Mouse (Mus musculus) testis, adult 2 months (tissue): Measurements from ENCODE around the gene Rap1gap2. TPM values are rescaled to one million over a fixed set of nuclear protein-coding genes. Genes with fewer than 3 reads are reported as not detected.

ENCODE experiments used
- H3K27ac ChIP-seq: fragments of 200-500 bp; 2 replicates; pipeline ENCODE4 v1.5.1; 2012; ENCODE audit warnings: low read depth, low read length; ENCODE audit not compliant: control insufficient read depth, insufficient read depth
- H3K27me3 ChIP-seq: fragments of 200-500 bp; 2 replicates; pipeline ENCODE4 v1.6.1; 2012; ENCODE audit warnings: mild to moderate bottlenecking, low read length, moderate library complexity; ENCODE audit not compliant: control insufficient read depth, insufficient read depth
- H3K36me3 ChIP-seq: fragments of 200-500 bp; 2 replicates; pipeline ENCODE4 v1.6.1; 2012; ENCODE audit warnings: mild to moderate bottlenecking, low read length; ENCODE audit not compliant: control insufficient read depth, insufficient read depth
- H3K4me1 ChIP-seq: fragments of 200-500 bp; 2 replicates; pipeline ENCODE4 v1.6.1; 2012; ENCODE audit warnings: low read length; ENCODE audit not compliant: control insufficient read depth, insufficient read depth
- H3K4me3 ChIP-seq: fragments of 200-500 bp; 2 replicates; pipeline ENCODE4 v1.5.1; 2012; ENCODE audit warnings: low read depth, mild to moderate bottlenecking, low read length, moderate library complexity, mixed read lengths; ENCODE audit not compliant: control insufficient read depth
- CTCF ChIP-seq: fragments of 200-500 bp; IDR thresholded peaks from 2 replicates; pipeline ENCODE4 v1.5.1; 2012; ENCODE audit warnings: low read depth, mild to moderate bottlenecking, inconsistent platforms, low read length, moderate library complexity; ENCODE audit not compliant: control insufficient read depth, insufficient read depth, insufficient replicate concordance
- POLR2A ChIP-seq: fragments of 200-500 bp; IDR thresholded peaks from 2 replicates; pipeline ENCODE4 v1.6.1; 2012; ENCODE audit warnings: low read depth, mild to moderate bottlenecking, inconsistent platforms, low read length, moderate library complexity; ENCODE audit not compliant: control insufficient read depth
- polyA plus RNA-seq: library from polyadenylated mRNA; depleted of rRNA; stranded (reverse); fragments of >200 nt; gene quantifications from 2 replicates; pipeline ENCODE4 v1.2.3, GENCODE M21; 2012

Rap1gap2 gene
- polyA plus RNA-seq, 1 experiment = 3.4 TPM

DNA sequence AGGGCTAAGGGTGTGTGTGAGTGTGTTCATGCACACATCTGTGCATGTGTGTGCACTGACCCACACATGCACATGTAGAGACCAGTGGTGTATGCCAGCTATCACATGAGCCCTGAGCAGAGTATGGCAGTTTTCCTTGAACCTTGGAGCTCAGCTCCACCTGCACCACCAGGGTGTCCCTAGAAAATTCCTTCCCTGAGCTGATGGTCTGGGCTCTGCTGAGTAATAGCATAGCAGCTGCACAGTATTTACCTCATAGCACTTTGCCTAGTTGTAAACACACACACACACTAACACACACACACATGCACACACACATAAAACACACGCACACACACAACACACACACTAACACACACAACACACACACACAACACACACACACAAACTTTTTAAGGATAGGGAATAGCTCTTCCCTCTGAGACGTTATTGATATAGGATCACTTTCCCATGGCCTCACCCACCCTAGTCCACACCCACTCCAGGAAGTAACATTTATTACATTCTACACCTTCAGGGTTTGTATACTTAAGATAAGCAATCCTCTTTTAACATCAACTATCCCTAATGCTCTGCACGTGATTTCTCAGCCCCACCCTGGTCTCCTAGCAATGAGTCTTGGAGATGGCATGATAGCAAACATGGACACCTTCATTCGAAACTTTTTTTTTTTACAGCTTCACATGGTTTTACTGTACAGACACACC, 13.3 kb downstream of the Rap1gap2 start:
- H3K4me1 ChIP-seq = no peaks in the 10 kb centered on the region
- H3K36me3 ChIP-seq = no peaks in the 10 kb centered on the region
- H3K4me3 ChIP-seq = no peak overlapping the region
- H3K27me3 ChIP-seq = no peaks in the 10 kb centered on the region
- no peak overlapping the region for H3K27ac ChIP-seq
- TF ChIP-seq CTCF = no peak
- no peak for TF ChIP-seq POLR2A

DNA sequence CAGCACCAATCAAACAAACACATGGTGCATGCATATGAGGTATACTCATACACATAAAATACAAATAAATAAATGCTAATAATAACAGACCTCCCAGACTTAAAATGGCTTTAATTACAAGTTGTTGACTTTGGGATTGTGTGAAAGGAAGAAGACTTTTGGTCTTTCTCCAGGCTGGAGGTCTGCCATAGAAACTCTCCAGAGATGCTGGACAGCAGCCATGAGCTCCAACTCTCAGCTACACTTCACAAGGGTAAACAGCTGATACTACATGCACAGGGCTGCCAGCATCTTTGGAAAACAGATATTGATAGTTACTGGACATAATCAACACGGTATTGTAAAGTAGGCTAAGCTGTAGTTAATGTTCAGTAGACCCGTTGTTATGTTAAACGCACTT, 18.5 kb downstream of the Rap1gap2 start:
- no peak overlapping the region for H3K4me3 ChIP-seq
- H3K36me3 ChIP-seq = no peaks in the 10 kb centered on the region
- TF ChIP-seq POLR2A = no peak
- no peak for TF ChIP-seq CTCF
- no peak overlapping the region for H3K27ac ChIP-seq
- H3K27me3 ChIP-seq = no peaks in the 10 kb centered on the region
- peaks cover 14% of the 10 kb centered on the region for H3K4me1 ChIP-seq

- Histone ChIP-seq H3K27ac (no peak overlapping the region), H3K27me3 (no peaks in the 10 kb centered on the region), H3K4me1 (peaks cover 14% of the 10 kb centered on the region), H3K4me3 (no peak overlapping the region), H3K36me3 (no peaks in the 10 kb centered on the region)
- TF ChIP-seq POLR2A (no peak), CTCF (no peak)
These were observed 20.0 kb downstream of the Rap1gap2 start for GRCm38 (mm10) chr11:74590691-74591090.

DNA sequence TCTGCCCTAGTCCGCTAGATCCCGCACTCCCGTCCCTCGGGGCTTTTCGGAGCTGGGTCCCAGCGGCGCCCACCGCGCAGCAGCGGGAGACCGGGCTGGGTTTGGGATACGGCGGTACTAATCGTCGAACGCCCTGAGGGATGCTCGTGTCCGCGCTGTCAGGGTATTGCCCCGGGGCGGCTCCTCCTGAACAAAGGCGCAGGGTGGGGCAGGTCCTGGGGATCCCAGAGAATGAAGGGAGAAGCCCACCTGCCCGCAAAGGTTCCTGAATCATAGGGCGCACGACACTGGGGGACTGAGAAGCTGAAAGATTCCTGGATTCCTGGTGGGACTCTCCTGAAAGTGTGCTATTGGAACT, 20.5 kb downstream of the Rap1gap2 start:
- Histone ChIP-seq H3K36me3 (no peaks in the 10 kb centered on the region), H3K27ac (no peak overlapping the region), H3K27me3 (no peaks in the 10 kb centered on the region), H3K4me3 (peak overlapping the region; percentile 36), H3K4me1 (peaks cover 14% of the 10 kb centered on the region)
- TF ChIP-seq CTCF (no peak), POLR2A (no peak)

GRCm38 (mm10) chr11:74589401-74590238, 21.1 kb downstream of the Rap1gap2 start:
- Histone ChIP-seq H3K4me3 (peak overlapping the region; percentile 36), H3K27me3 (no peaks in the 10 kb centered on the region), H3K4me1 (peaks cover 14% of the 10 kb centered on the region), H3K27ac (no peak overlapping the region), H3K36me3 (no peaks in the 10 kb centered on the region)
- TF ChIP-seq CTCF (no peak), POLR2A (no peak)

GRCm38 (mm10) chr11:74586401-74586800, 24.3 kb downstream of the Rap1gap2 start:
- Histone ChIP-seq H3K4me3 (no peak overlapping the region), H3K27me3 (no peaks in the 10 kb centered on the region), H3K27ac (no peak overlapping the region), H3K36me3 (no peaks in the 10 kb centered on the region), H3K4me1 (peaks cover 14% of the 10 kb centered on the region)
- TF ChIP-seq POLR2A = no peak
- TF ChIP-seq CTCF = no peak

DNA sequence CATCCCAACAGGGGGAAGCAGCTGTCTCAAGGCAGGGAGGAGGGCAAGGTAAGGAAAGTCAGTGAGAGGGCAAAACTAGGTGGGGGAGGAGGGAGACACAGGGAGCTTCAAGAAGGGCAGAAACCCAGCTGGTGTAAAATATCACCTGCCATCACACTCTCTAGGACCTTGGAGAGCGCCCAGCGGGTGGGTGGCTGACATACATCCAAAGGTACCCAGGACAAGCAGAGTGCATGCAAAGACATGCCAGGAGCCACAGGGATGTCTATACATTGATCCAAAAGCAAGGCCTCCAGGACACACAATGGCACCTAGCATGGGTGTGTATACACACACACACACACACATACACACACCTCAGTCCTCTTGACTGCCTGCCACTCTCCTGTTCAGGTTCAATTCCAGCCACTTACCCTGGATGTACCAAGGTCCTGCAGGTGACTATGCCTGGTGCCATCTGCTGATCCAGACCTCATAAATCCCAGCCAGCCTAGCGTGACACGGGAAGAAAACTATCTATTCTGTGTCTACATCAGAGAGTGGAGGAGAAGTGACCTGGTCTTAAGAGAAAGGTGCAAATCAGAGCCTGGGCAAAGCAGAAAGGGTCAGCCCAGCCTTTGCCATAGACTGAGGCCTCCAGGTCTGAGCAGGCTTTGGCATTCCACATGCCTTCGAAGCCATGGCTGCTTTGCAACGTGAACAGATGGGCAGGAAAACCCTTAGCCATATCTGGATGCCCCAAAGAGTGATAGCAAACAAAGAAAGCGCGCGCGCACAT, 25.6 kb downstream of the Rap1gap2 start:
- Histone ChIP-seq H3K4me1 (peaks cover 8% of the 10 kb centered on the region), H3K27ac (no peak overlapping the region), H3K27me3 (no peaks in the 10 kb centered on the region), H3K4me3 (no peak overlapping the region), H3K36me3 (no peaks in the 10 kb centered on the region)
- no peak for TF ChIP-seq CTCF
- TF ChIP-seq POLR2A = no peak
